Mouse (Mus musculus) limb, embryonic 12.5 days (tissue): ENCODE data around the gene Slc17a3. TPM values are rescaled to one million over a fixed set of nuclear protein-coding genes. Genes with fewer than 3 reads are reported as not detected.

ENCODE experiments used
- polyA plus RNA-seq: library from polyadenylated mRNA; unstranded; fragments of >200 nt; fragmentation: Nextera tagmentation; extraction: Ambion mirVana; gene quantifications from 2 replicates; pipeline ENCODE4 v1.2.1, GENCODE M21; 2016

Gene Slc17a3
- polyA plus RNA-seq, 1 experiment from 2014 or later, result not detected

Other genes starting within 250 kb of the Slc17a3 start
- 2.2 and 3.7 TPM in 2 replicates for gene Hist1h2be, start 218.3 kb upstream of the Slc17a3 start, polyA plus RNA-seq
- 24.6 and 30.8 TPM in 2 replicates for gene Hist1h1e, start 216.9 kb upstream of the Slc17a3 start, polyA plus RNA-seq
- gene Hist1h2ac, start 155.5 kb upstream of the Slc17a3 start, polyA plus RNA-seq, result 1.1 and 1.3 TPM in 2 replicates
- gene Hist1h2bc, start 155.2 kb upstream of the Slc17a3 start, polyA plus RNA-seq, result 29.3 and 33.7 TPM in 2 replicates
- gene Hist1h1t, start 143.6 kb upstream of the Slc17a3 start, polyA plus RNA-seq, result not detected in 2 replicates
- 13.4 and 18.4 TPM in 2 replicates for gene Hist1h4c, start 141.0 kb upstream of the Slc17a3 start, polyA plus RNA-seq
- 3.8 and 4.2 TPM in 2 replicates for gene Hfe, start 128.6 kb upstream of the Slc17a3 start, polyA plus RNA-seq
- gene Hist1h1c, start 100.6 kb upstream of the Slc17a3 start, polyA plus RNA-seq, result 20.1 and 21.4 TPM in 2 replicates
- gene Hist1h3c, start 93.8 kb upstream of the Slc17a3 start, polyA plus RNA-seq, result 20.7 and 22.1 TPM in 2 replicates
- gene Hist1h2bb, start 92.7 kb upstream of the Slc17a3 start, polyA plus RNA-seq, result 6.3 and 6.7 TPM in 2 replicates
- gene Hist1h2ab, start 88.3 kb upstream of the Slc17a3 start, polyA plus RNA-seq, result 77.8 and 92.9 TPM in 2 replicates
- 17.7 and 30.1 TPM in 2 replicates for gene Hist1h3b, start 87.2 kb upstream of the Slc17a3 start, polyA plus RNA-seq
- gene Hist1h4b, start 82.4 kb upstream of the Slc17a3 start, polyA plus RNA-seq, result 9.1 and 10.7 TPM in 2 replicates
- 1.2 and 1.4 TPM in 2 replicates for gene Hist1h4a, start 78.2 kb upstream of the Slc17a3 start, polyA plus RNA-seq
- 11.9 and 12.8 TPM in 2 replicates for gene Hist1h3a, start 77.0 kb upstream of the Slc17a3 start, polyA plus RNA-seq
- 6.3 and 7.4 TPM in 2 replicates for gene Hist1h1a, start 75.8 kb upstream of the Slc17a3 start, polyA plus RNA-seq
- 0.16 TPM in 1 of 2 replicates, not detected in the other for gene Trim38, start 69.5 kb upstream of the Slc17a3 start, polyA plus RNA-seq
- not detected in 2 replicates for gene Slc17a2, start 32.4 kb upstream of the Slc17a3 start, polyA plus RNA-seq
- gene Slc17a1, start 28.3 kb downstream of the Slc17a3 start, polyA plus RNA-seq, result not detected in 2 replicates
- gene Slc17a4, start 75.6 kb downstream of the Slc17a3 start, polyA plus RNA-seq, result not detected in 2 replicates
- not detected in 2 replicates for gene Hist1h2ba, start 94.7 kb downstream of the Slc17a3 start, polyA plus RNA-seq
- not detected in 2 replicates for gene Hist1h2aa, start 95.0 kb downstream of the Slc17a3 start, polyA plus RNA-seq
- not detected in 2 replicates for gene Scgn, start 151.8 kb downstream of the Slc17a3 start, polyA plus RNA-seq